Mouse (Mus musculus) T-cell, adult 2 months (primary cell): ENCODE data around the gene Cfi.
A peak's percentile ranks its signal among the peaks of the same experiment; 100 is the strongest.

Source experiments
- DNase-seq: peaks from one replicate; pipeline ENCODE4 v3.0.0; 2022; ENCODE audit warnings: low spot score

Gene Cfi

DNA sequence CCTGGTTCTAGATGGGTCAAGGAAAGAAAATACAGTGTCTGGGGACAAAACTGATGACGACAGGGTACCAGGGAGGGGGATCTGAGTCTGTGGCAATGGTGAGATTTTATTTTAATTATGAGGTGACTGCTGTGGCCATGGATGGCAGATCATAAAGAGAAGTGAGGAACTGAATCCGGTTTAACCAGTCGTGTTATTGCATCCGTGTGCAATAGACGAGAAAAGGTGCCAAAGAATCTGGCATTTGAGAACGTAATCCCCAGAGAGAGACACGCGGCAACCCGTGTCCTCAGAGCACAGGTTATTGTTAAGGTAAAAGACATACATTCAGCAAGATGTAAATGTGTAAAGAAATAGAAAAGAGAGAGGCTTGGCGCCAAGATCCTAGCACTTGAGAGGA, 41.6 kb downstream of the Cfi start:
- DNase-seq: no peak

DNA sequence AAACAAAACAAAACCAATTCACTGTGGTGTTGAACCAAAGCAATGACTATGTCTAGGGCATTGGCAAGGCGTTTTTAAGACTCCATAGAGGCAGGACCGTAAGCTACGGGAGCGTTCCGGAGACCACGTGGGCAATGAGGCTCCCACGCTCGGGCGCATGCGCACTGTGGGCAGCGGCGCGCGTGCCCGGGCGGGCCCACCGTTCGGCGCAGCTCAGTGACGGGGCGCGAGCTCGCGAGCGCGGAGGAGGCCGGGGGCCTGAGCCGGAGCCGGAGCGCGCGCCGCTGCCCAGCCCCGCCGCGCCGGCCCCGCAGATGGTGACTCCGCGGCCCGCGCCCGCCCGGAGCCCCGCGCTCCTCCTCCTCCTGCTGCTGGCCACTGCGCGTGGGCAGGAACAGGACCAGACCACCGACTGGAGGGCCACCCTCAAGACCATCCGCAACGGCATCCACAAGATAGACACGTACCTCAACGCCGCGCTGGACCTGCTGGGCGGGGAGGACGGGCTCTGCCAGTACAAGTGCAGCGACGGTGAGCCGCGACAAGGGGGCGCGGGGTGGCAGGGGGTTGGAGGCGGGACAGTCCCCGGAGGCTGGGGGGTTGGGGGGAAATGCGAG, 42.8 kb downstream of the Cfi start, which contains the start of gene Pla2g12a:
TSS of gene Pla2g12a (plus strand) at position 202 of the 617 bp plus-strand sequence.
- peak; percentile 83 for DNase-seq

- peak; percentile 18 for DNase-seq
Observed at GRCm38 (mm10) chr3:129879131-129879757, 43.6 kb downstream of the Cfi start.

DNA sequence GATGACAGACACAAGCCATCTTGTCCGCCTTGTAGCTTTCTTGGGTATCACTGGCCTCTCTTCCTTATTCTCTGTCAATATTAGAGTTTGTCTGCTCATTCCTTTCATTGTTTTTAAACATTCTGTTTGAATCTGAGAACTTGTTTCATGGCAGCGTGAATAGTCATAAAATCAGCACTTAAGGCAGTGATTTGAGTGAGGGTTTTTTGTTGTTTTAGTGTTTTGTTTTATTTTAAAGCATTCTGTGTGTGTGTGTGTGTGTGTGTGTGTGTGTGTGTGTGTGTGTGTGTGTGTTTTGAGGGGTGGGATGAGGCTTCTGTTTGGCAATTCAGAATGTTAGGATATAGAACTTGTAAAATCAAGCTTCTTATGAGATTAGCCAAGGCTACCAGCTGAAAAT, 44.2 kb downstream of the Cfi start:
- DNase-seq: no peak

DNA sequence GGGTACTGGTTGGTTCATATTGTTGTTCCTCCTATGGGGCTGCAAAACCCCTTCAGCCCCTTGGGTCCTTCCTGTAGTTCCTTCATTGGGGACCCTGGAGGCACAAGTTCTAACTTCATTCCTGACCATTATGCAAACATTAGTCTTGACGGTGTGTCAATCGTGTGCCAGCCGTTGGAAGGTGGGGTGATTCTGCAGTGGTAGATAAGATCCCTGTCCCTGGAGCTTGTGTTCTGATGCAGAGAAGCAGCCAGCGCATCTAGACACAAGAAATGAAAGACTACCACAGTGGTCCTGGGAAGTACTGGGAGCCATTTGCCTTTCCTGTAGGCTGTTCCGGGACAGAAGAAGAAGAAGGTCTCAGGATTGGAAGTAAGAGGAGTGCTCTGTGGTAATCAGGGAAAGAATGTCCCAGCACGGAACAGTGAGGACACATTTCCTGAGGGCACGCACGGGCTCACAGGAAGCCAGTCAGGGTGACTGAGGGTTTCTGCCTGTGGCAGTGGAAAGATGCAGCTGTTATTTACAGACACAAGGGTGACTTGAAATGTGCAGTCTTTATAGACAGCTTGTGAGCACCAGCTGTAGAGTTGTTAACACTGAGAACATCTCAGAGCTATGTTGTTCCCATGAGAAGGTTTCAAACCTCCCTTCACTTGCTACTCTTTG, 45.4 kb downstream of the Cfi start:
- no peak for DNase-seq

DNA sequence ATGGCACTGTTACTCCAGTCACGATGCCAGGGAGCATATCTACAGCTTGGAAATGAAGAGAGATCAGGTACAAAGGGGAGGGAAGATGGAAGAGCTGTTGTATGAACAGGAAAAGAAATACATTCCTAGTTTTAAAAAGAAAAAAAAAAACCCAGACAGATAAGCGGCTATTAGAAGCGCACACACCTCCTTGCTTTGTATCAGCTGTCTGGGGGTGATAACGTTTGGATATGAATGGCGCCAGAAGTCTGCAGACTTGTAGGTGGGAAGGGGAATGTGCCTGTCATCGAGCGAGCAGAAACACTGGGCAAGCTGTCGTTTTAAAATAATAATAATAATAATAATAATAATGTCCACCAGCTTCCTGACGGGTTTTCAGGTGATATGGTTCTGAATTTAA, 49.9 kb downstream of the Cfi start:
- no peak for DNase-seq

DNA sequence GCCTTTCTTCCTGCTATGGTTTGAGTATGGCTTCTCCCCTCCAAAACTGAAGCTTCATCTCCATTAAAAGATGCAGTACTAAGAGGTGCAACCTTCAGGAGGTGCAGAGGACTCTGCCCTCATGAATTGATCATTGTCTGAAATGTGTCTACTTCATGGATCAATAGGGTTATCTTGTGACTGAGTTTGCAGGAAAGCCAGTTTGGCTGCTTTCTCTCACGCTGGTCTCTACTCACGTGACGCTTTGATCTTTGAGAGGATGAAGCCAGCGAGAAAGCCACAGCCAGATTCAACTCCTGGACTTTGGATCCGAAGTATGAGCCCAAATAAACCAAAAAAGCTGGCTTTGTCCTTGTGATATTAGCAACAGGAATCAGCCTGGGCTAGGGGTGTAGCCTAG, 50.7 kb downstream of the Cfi start:
- no peak for DNase-seq

- no peak for DNase-seq
Observed at GRCm38 (mm10) chr3:129887779-129888517, 52.3 kb downstream of the Cfi start.

DNA sequence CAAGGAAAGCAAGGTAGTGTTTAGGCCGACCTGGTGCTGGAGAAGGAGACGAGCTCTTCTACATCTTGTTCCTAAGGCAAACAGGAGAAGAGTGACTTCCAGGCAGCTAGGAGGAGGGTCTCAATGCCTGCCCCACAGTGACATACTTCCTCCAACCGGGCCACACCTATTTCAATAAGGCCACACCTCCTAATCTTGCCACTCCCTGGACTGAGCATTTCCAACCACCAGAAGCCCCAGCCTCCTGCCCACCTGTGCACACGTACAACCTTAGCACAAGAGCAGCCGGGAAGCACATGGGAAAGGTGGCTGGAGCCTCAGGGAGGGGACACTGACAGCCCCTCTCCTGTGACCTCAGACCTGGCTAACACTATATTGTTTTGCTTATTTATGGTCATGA, 56.3 kb downstream of the Cfi start:
- DNase-seq: no peak

DNA sequence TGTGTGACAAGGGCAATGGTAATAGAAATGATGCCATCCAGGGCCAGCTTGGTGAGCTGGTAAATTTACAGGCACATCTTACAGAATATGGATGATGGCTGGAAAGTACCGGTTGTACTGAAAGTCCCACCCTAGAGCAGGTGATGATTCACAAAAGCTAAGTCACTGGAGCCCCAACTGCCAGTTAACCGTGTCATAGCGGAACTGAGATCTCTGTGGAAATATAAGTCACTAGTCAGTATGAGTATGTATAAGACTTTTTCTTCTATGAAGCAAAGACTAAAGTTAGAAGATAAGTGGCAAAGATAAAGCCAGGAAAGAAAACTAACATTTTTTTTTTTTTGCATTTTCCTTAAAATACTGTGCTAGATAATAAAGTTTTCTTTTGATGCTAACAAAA, 57.5 kb downstream of the Cfi start:
- no peak for DNase-seq

- no peak for DNase-seq
Observed at GRCm38 (mm10) chr3:129896591-129896990, 60.9 kb downstream of the Cfi start.

- DNase-seq: no peak
Observed at GRCm38 (mm10) chr3:129898886-129899285, 63.2 kb downstream of the Cfi start.

DNA sequence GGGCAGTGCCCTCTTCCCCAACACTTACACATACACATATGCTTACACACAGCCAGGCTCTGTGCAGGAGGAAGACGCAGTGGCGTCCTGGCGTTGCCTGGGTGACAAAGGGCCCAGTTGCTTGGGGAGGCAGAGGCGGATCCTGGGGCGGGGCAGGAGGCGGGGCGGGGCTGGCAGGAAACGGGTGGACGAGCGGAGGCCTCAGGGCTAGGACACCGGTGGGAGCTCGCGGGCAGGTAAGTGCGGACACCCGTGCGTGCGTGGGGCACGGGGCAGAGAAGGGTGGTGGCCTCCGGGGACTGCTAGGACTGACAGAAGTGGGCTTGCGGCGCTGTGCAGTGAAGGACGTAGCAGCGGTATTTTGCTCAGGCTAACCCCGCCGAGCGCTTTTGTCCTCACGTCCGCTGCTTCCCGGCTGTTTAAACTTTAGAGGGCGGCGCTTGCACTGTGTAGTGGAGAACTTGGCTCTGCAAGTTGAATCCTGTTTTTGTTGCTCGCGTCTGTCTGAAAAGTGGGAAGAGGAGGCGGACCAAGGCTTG, 65.7 kb downstream of the Cfi start, which contains the start of gene Casp6:
TSS of gene Casp6 (plus strand) at position 155 of the 539 bp plus-strand sequence.
- peak; percentile 79 for DNase-seq

- DNase-seq: no peak
Observed at GRCm38 (mm10) chr3:129903369-129903768, 67.7 kb downstream of the Cfi start.

DNA sequence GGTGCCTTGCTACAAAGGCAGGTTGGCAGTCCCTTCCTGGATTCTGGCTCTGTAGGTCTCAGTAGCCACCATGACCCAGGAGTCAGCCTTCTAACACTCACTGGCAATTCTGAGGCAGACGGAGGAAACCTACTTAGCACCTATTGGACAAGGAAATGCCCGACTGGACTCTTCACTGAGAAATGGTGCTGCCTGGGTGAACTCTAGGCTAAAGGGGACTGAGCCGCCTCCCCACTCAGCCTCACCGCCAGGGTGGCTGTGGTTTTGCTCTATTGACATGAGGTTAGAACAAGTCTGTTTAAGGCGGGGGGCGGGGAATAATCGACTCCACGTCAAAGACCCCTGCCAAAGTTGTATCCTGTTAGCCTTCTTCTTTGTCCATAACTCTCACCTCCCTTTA, 68.2 kb downstream of the Cfi start:
- DNase-seq: no peak

DNA sequence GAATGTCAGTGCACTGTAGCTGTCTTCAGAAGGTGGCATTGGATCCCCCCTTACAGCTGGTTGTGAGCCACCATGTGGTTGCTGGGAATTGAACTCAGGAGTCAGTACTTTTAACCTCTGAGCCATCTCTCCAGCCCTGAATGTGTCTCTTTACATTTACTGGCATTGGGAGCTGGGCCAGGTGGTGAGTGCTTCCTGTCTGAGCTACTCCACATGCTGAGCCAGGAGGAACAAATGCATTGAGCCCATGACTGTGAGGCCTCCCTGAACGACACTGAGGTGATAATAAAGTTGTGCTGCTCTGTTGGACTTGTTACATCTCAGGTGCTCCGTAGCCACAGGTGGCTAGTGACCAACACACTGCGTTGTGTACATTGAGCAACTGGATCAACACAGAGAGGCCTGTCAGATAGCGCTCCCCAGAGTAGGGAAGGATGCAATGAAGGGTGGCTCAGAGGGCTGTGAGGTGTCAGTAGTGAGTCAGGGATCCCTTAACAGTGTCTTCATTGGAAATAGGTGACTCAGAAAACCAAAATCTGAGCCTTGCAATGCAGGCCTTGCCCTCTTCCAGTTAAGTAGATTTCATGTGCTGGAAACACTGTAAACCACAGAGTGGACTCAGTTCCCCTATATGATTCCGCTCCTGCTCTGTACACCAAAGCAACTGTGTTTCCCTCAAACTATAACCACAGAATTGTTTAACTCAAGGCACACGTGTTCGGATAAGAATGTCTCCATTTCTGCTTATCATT, 68.9 kb downstream of the Cfi start:
- no peak for DNase-seq

DNA sequence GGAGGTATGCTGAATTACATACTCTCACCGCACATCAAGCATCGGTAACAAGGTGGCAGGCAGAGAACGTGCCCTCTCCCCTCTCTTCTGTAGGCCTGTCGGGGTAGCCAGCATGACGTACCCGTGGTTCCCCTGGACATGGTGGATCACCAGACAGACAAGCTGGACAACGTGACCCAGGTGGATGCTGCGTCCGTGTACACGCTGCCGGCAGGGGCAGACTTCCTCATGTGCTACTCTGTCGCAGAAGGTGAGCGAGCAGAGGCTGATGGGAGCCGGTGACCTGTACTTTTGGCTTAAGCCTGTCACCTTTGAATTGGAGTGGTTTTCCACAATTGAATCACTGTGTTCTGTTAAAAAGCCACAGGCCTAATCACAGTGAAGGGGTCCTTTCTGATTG, 76.3 kb downstream of the Cfi start:
- no peak for DNase-seq

DNA sequence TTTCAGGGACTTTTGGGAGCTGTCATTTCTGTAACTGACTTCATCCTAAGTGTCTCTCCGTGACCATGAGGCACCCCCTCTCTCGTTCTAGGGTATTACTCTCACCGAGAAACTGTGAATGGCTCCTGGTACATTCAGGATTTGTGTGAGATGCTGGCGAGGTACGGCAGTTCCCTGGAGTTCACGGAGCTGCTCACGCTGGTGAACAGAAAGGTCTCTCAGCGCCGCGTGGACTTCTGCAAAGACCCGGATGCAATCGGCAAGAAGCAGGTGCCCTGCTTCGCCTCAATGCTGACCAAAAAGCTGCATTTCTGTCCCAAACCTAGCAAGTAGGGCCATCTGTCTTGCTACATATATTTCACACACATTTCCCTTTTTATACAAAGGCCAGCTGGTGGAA, 77.6 kb downstream of the Cfi start:
- no peak for DNase-seq

- no peak for DNase-seq
Observed at GRCm38 (mm10) chr3:129917424-129917823, 81.7 kb downstream of the Cfi start.

GRCm38 (mm10) chr3:129918434-129918833, 82.8 kb downstream of the Cfi start:
- peak; percentile 32 for DNase-seq

DNA sequence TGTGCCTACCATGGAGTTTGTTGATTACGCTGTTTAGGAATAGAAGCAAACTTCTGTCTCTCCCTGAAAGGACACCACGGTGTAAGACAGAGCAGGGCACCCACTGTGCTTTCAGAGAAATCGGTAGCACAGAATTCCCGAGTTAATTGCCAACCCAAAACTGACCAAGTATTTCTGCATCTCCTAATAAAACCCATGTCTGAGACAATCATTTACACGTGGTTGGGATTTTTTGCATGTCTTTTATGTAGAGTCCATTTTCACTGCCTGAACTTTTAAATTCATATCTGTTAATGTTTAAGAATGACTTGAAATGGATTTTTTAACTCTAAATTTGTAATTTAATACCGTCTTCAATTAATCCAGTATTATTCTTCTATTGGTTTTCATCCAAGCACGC, 87.9 kb downstream of the Cfi start:
- no peak for DNase-seq
